Mouse (Mus musculus) intestine, postnatal 0 days (tissue): ENCODE measurements around the gene Vcl. TPM values are rescaled to one million over a fixed set of nuclear protein-coding genes. Genes with fewer than 3 reads are reported as not detected.

Experiments
- ATAC-seq: fragments of 200-750 bp; cut with Nextera tagmentation; 2 replicates; pipeline ENCODE4 v1.8.0; 2017; ENCODE audit warnings: mild to moderate bottlenecking, moderate TSS enrichment, moderate library complexity
- H3K27ac ChIP-seq: fragments of 300-500 bp; sonication (generic); 2 replicates; pipeline ENCODE4 v1.5.1; 2014; ENCODE audit warnings: mild to moderate bottlenecking, low read depth, low read length, moderate library complexity
- H3K27me3 ChIP-seq: fragments of 300-500 bp; sonication (generic); replicated peaks from 2 replicates; pipeline ENCODE4 v1.6.1; 2014; ENCODE audit warnings: low read length, mixed read lengths; ENCODE audit not compliant: control insufficient read depth, insufficient read depth
- H3K36me3 ChIP-seq: fragments of 300-500 bp; sonication (generic); 2 replicates; pipeline ENCODE4 v1.6.1; 2014; ENCODE audit warnings: mild to moderate bottlenecking, moderate library complexity; ENCODE audit not compliant: control insufficient read depth, insufficient read depth
- H3K4me1 ChIP-seq: fragments of 300-500 bp; sonication (generic); replicated peaks from 2 replicates; pipeline ENCODE4 v1.6.1; 2014; ENCODE audit warnings: antibody characterized with exemption, low read length, mixed read lengths; ENCODE audit not compliant: control insufficient read depth, insufficient read depth
- H3K4me2 ChIP-seq: fragments of 300-500 bp; sonication (generic); replicated peaks from 2 replicates; pipeline ENCODE4 v1.6.1; 2014; ENCODE audit warnings: low read depth, mild to moderate bottlenecking, moderate library complexity
- H3K4me3 ChIP-seq: fragments of 300-500 bp; sonication (generic); 2 replicates; pipeline ENCODE4 v1.5.1; 2014; ENCODE audit warnings: low read depth, low read length
- H3K9ac ChIP-seq: fragments of 300-500 bp; sonication (generic); 2 replicates; pipeline ENCODE4 v1.6.1; 2014; ENCODE audit warnings: mild to moderate bottlenecking, low read depth, low read length
- H3K9me3 ChIP-seq: fragments of 300-500 bp; sonication (generic); 2 replicates; pipeline ENCODE4 v1.6.1; 2016; ENCODE audit warnings: mixed run types; ENCODE audit not compliant: control insufficient read depth
- CTCF ChIP-seq: sonication (generic); IDR thresholded peaks from 2 replicates; pipeline ENCODE4 v1.5.1; 2016; ENCODE audit warnings: low read depth, mild to moderate bottlenecking, control low read depth, antibody characterized with exemption, moderate library complexity
- WGBS: fragments of 180-500 bp; shearing (Covaris S2); extraction: QIAGEN DNeasy Blood & Tissue Kit; methylation state at CpG from one replicate; pipeline ENCODE4 v1.1.7; 2014; 5-methylcytosine and 5-hydroxymethylcytosine counted together
- polyA plus RNA-seq: library from polyadenylated mRNA; unstranded; fragments of >200 nt; fragmentation: Nextera tagmentation; extraction: Ambion mirVana; gene quantifications from 2 replicates; pipeline ENCODE4 v1.2.1, GENCODE M21; 2015

Vcl gene
- polyA plus RNA-seq, 1 experiment from 2014 or later = 33.9 TPM

- Histone ChIP-seq H3K27ac (no peak overlapping the region), H3K9ac (no peak overlapping the region), H3K9me3 (no peaks in the 10 kb centered on the region), H3K36me3 (no peaks in the 10 kb centered on the region), H3K4me2 (no peak overlapping the region), H3K4me3 (no peak overlapping the region), H3K27me3 (no peaks in the 10 kb centered on the region), H3K4me1 (no peaks in the 10 kb centered on the region)
- WGBS = 78% methylated on average over 7 of the region's 7 CpGs
- no peak for ATAC-seq
- TF ChIP-seq CTCF = no peak
These were observed 12.3 kb upstream of the Vcl start for GRCm38 (mm10) chr14:20916625-20917612.

DNA sequence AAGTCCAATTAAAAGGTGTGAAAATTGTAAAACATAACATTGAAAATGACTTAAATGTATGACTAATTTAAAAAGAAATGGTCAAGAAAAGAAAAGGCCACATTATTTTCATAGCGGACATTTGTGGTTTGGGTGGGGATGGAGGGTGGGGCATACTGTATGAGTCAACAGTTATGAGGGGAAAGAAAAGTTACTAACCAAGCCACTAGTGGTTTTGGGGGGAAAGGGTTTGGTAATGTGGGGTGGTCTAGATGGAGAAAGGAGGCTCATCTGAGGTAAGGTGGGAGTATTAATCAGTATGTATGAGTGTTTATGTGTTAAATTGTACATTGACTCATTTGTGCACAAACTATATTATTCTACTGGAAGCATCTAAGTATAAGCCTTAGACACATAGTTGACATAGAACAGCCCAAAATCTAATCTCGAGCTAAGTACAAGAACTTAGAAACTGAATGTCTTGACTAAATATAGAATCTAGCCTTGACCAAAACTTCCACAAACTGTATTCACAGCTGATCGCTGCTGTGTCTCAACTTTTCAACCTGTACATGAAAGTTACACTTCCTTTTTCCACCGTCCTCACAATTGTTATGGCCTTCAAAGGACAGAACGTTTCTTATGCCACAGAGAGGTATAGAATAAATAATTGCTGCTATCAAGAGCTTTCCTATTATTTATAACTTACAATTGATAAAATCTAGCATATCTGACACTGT lies 5.0 kb upstream of the Vcl start:
- H3K4me3 ChIP-seq = no peak overlapping the region
- TF ChIP-seq CTCF = no peak
- H3K9ac ChIP-seq = no peak overlapping the region
- H3K36me3 ChIP-seq = no peaks in the 10 kb centered on the region; the same call in 1 of the 2 replicates
- WGBS = 82% methylated on average over 5 of the region's 5 CpGs
- no peaks in the 10 kb centered on the region for H3K27me3 ChIP-seq
- no peak for ATAC-seq
- H3K9me3 ChIP-seq = no peaks in the 10 kb centered on the region
- H3K27ac ChIP-seq = no peak overlapping the region
- no peaks in the 10 kb centered on the region for H3K4me1 ChIP-seq
- no peak overlapping the region for H3K4me2 ChIP-seq

DNA sequence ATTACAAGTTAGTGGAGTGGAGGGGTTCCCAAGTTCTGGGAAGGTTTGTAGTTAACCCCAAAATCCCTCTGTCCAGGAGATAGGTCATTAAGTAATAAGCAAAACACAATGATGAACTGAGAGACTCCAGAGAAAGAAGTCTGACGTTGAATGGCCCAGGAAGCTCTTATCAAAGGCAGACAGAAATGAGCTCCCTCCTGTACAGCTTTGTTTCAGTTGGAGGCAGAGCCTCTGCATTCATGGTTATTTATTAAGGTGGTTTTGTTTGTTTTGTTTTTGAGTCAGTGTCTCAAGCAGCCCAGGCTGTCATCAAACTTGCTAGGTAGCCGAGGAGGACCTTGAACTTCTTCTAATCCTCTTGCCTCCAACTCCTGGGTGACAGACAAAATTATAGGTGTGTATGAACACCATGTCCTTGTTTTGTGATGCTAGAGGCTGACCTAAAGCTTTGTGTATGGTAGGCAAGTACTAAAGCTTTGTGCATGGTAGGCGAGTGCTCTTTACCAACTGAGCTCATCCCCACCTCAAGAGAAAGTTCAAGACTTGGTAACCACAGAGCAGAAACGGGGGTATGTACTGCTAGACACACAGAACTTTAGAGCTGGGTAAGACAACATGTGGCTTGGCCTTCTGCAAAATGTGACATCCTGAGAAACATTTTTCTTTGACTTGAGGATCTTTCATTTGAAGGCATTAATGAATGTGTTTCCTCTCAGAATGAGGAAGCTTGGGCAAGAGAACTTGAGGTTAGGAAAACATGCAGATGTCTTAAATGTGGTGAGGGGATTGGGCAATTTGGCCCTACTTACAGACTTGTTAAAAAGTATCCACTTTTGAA lies 1.5 kb upstream of the Vcl start:
- H3K4me3 ChIP-seq = no peak overlapping the region
- no peak overlapping the region for H3K27ac ChIP-seq
- TF ChIP-seq CTCF = no peak
- no peaks in the 10 kb centered on the region; the same call in 1 of the 2 replicates for H3K36me3 ChIP-seq
- H3K9me3 ChIP-seq = no peaks in the 10 kb centered on the region
- no peak overlapping the region for H3K4me2 ChIP-seq
- 83% methylated on average over 4 of the region's 4 CpGs for WGBS
- 0 out of 2 replicates have a peak, but pooled peaks cover 6% of the 10 kb centered on the region for H3K4me1 ChIP-seq
- no peak for ATAC-seq
- no peaks in the 10 kb centered on the region for H3K27me3 ChIP-seq
- H3K9ac ChIP-seq = no peak overlapping the region

DNA sequence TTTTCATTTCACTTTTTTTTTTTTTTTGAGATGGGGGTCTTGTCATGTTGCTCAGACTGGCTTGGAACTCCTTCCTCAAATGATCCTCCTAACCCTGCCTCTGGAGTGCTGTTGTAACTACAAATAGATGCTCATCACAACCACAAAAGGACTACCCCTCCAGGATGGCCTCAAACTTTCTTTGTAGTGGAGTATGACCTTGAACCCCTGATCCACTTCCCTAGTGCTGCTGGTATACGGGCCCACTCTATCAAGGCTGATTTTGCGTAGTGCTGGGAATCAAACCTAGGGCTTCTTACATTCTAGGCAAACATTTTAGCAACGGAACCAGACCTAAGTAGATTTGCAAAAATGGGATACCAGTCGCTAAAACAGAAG lies 901 bp upstream of the Vcl start:
- Histone ChIP-seq H3K4me2 (peak overlapping the region; percentile 80), H3K4me1 (0 out of 2 replicates have a peak, but pooled peaks cover 6% of the 10 kb centered on the region), H3K9ac (peak overlapping the region; percentile 43), H3K36me3 (no peaks in the 10 kb centered on the region), H3K9me3 (no peaks in the 10 kb centered on the region), H3K27me3 (no peaks in the 10 kb centered on the region), H3K27ac (no peak overlapping the region), H3K4me3 (peak overlapping the region; percentile 89)
- TF ChIP-seq CTCF = no peak
- ATAC-seq = no peak
- WGBS = 19% methylated on average over 4 of the region's 4 CpGs

DNA sequence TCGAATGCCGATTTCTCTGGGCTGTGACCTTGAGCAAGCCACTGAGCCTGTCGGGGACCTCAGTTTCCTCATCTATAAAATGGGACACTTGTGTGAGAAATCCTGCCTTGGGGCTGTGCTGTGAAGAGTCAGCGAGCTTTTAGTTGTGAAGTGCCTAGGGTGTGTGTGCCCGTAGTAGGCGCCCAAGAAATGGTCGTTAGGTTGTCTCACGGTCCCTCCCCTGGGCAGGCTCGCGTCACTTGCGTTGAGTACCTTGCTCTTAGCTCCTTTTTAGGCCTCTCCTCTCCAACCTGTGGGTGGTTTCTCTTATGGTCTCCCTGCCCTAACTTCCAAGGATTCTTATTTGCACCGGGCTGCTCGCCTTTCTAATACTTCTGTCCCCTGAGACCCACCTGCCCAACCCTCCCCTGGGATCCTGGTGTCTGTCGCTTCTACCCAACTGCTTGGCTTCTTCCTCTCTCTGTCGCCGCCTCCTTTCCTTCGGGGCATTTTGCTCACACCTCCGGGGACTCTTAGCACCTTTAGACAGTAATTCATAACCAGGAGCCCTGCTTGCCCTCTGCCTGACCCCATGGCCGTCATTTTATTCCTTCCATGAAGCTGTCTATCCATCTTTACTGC lies 726 bp downstream of the Vcl start:
- WGBS = under 1% methylated on average over 19 of the region's 19 CpGs
- ATAC-seq = peak; percentile 0; the same call in 1 of the 2 replicates

More for the DNA sequence above, 726 bp downstream of the Vcl start:
- Histone ChIP-seq H3K27ac (peak overlapping the region; percentile 93), H3K4me3 (peak overlapping the region; percentile 89), H3K9me3 (no peaks in the 10 kb centered on the region), H3K36me3 (no peaks in the 10 kb centered on the region), H3K4me2 (peak overlapping the region; percentile 80), H3K27me3 (no peaks in the 10 kb centered on the region), H3K9ac (peak overlapping the region; percentile 87), H3K4me1 (0 out of 2 replicates have a peak, but pooled peaks cover 6% of the 10 kb centered on the region)
- no peak for TF ChIP-seq CTCF
